Mouse (Mus musculus) neutrophil, adult 5-6 weeks (primary cell): ENCODE measurements around the gene Cib3. TPM values are rescaled to one million over a fixed set of nuclear protein-coding genes. Genes with fewer than 3 reads are reported as not detected.

ENCODE experiments used
- ATAC-seq: fragments of 151-379, 151-347 bp; 2 replicates; pipeline ENCODE4 v1.8.0; 2017; ENCODE audit warnings: mild to moderate bottlenecking, moderate TSS enrichment; ENCODE audit not compliant: insufficient number of reproducible peaks, poor library complexity, low FRiP score, severe bottlenecking; ENCODE audit errors: extremely low read depth
- total RNA-seq: library from RNA; stranded (forward); fragments of 200-1000 nt; gene quantifications from 2 replicates; pipeline ENCODE4 v1.2.3, GENCODE M21; 2017

Cib3 gene
- total RNA-seq, 1 experiment from 2014 or later, result 1.7 TPM

DNA sequence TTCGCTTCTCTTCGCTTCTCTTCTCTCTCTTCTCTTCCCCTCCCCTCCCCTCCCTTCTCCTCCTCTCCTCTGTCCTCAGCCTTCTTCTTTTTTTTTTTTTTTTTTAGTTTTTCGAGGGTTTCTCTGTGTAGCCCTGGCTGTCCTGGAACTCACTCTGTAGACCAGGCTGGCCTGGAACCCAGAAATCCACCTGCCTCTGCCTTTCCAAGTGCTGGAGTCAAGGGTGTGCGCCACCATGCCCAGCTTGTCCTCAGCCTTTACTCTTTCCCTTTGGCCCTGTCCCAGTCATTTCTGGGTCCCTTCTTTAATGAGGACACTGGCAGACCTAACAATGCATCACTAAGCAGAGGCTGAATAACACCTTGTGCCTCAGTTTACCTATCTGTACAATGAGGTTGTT lies 899 bp upstream of the Cib3 start, which contains the start of gene Gm11034:
TSS of gene Gm11034 (minus strand) at position 101 of the 400 bp plus-strand sequence.
- no peak for ATAC-seq

DNA sequence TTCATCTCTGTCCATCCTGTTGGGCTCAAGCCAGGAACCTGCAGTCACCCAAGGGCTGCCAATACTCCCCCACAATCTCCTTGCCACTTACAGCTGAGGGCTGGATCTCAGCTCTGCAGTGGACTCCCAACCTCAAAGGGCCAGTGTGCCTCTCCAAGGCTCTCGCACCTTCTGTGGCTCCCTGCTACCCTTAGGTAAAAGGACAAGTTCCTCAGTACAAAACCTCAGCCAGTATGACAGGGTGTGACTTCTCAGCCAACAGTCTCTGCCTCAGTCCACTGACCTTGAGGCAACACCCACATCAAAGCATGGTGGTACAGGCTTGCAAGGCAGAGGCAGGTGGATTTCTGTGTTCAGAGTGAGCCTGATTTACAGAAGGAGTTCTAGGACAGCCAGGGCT lies 791 bp downstream of the Cib3 start:
- ATAC-seq, result no peak

DNA sequence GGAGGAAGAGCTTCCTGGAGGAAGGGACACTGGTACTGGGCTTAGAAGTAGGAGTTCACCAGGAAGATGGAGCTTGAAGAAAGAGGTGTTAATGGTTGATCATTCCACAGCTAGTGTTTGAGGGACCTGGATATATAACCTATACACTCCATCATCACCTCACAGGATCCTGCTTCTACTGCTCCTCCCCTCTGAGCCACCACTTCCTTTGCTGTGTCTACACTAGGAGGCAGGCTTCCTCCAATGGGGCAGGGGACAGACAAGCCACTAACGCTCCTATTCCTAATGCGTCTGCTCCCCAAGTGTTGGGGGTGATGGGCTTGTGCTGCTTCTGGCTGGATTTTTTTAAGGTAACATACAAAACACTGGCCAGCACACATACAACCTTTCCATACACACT lies 1.9 kb downstream of the Cib3 start:
- ATAC-seq, result peak; percentile 25; the same call in 1 of the 2 replicates

DNA sequence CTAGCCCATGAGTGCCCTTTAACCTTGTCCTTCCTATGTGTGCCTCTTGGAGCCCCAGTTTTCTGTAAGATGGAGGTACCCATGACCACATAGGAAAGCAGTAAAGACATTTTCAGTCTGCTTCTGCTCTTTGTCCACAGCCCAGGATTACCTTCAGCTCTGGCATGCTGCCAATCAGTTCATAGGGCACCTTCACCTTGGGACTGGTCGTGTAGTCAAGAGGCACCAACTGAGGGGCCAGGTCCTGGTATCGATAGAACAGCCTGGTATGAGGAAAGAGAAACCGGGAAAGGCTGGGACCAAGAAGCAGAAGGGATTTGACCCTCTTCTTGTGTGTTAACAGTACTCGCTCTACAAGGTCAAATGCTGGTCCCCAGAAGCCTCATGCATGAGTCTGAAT lies 2.4 kb downstream of the Cib3 start:
- no peak for ATAC-seq

DNA sequence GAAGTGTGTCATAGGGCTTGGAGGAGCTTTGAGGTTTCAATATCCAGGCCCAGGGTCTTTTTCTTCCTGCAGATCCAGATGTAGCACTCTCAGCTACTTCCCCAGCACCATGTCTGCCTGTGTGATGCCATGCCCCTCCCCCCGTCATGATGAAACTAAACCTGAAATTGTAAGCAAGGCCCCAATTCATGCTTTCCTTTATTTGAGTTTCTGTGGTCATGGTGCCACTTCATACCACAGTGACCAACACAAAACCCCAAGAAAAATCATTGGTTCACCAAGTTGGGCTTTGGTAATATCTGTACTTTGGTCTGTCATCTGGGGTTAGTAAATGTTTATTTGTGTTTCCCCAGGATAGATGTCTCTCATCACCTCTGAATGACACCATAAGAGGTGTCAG lies 4.1 kb downstream of the Cib3 start:
- ATAC-seq, result no peak

DNA sequence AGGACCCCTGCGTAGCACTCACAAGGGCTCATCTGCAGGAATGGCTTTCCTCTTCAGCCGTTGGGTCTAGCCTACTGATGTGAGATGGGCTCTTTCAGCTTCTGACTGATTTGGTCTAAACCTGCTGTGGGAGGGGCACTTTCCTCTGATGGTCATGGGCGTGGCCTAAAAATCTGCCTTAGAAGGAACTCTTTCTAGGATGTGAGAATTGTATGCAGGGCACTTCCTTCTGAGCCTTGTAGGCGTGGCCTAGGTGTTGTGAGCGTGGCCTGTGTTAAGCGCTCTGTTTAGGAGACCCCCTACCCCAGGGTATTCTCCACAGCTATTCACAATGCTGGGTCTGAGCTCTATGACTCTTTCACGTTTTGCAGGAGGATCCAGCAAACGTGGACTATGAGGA lies 14.6 kb downstream of the Cib3 start:
- peak; percentile 44; the same call in 1 of the 2 replicates for ATAC-seq

DNA sequence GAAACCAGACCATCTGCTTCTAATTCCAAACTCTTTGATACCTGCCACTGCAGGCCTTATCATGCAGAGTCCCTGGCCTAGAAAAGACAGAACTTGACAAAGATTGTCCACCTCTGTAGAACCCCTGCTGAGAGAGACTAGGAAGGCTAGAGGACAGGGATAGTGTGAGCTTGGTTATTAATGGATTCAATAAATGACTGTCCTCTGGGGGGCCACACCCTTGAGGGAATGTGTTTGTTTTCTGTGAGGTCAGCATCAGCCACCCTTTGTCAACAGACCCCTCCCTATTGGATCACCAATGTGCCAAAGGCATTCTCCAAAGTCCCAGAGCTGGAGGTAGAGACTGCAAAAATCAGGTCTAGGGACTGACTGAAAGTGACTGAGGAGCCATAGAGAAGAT lies 20.6 kb downstream of the Cib3 start:
- no peak for ATAC-seq

DNA sequence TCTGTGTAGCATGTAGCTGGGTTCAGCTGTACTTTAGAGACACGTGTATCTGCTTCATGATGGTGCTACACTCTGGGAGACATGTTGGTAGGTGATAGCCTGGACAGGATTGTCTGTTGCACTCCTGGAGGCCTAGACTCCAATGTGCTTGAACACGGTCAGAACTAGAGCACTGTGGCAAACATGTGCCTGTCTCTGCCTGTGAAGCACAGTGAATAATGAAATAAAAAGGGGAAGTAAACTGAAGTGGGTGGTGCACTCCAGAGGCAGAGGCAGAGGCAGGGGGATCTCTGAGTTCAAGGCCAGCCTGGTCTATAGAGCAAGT lies 22.5 kb downstream of the Cib3 start:
- ATAC-seq, result peak; percentile 57; the same call in 1 of the 2 replicates

DNA sequence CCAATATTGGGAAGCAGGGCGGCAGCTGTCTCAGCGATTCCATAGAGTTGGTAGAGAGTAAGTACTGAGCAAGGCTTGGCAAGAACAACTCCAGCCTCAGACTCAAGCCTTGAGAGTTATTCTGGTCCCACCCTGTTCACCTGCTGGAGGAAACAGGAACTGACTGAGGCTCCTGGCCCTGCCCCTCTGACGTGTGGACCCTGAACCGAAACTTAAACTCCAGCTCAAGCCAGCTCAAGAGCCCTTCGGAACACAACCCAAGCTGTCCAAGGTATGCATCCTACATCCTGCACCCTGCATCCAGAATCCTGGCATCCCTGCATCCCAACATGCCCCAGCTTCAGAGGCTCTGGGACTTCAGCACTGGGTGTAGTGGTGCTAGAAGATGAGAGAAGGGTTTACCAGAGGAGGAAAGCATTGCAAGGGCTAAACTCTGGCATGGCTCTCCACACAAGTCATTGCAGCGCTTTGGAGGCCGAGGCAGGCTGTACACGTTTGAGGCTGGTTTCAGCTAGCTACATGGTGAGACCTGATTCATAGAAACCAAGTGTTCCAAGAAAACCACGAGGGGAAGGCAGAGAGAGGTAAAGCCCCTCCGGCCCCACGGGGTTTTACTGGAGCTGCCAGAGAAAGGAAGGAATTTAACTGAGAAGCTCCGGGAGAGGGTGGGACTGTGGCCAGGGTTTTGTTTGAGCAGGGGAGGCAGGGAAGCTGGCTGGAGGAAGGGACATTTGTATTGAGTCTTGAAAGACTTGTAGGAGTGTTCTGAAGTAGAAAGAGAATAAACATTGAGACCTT lies 23.0 kb downstream of the Cib3 start, which contains the start of gene Hsh2d:
TSS of gene Hsh2d (plus strand) at position 222 of the 798 bp plus-strand sequence.
- peak; percentile 96 for ATAC-seq

DNA sequence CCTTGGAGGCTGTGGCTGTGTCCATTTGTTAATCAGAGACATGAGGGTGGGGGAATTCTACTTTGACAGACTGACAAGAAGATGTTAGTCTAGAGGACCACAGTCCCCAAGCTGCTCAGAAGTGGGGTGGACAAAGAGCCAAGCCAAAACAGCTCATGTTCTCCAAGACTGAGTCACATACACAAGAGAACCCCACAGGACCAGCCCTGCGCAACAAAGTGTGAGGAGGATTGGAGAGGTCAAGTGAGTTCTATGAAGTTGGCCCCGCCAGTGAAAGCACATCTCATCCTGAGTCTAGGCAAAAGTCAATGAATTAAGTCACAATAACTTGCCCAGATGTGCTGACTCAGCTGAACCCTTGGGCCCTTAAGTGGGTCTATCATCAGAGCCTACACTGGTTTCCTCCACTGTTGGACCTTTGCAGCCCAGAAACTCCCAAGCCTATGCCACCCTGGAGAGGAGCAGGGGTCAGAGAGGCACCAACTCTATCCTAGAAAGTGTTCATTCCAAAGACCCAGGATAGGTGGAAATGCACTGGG lies 24.8 kb downstream of the Cib3 start:
- ATAC-seq, result no peak

DNA sequence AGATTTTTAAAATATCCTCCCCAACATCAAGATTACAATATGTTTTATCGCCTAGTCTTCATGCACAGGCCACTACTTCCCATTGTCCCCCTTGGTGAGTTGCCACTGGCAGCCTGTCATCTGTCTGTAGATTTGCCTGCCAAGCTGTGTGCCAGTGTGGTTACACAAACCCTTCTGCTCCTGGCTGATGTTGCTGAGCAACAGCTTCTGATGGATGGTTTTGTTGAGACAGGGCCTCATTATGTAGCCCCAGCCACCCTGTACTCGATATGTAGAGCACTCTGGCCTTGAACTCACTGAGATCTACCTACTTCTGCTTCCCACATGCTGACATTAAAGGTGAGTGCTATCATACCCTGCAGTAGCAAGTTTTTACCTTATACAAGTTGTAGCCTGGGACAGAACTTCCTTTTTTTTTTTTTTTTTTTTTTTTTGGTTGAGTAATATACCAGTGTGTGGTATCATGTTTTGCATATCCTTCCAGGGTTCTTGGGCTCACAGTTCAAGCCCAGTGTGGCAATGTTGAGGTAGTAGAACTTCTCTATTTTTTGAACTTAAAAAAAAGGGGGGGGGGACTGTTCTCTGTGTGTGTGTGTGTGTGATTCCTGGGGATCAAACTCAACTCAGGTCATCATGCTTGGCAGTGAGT lies 29.0 kb downstream of the Cib3 start:
- ATAC-seq, result peak; percentile 88

DNA sequence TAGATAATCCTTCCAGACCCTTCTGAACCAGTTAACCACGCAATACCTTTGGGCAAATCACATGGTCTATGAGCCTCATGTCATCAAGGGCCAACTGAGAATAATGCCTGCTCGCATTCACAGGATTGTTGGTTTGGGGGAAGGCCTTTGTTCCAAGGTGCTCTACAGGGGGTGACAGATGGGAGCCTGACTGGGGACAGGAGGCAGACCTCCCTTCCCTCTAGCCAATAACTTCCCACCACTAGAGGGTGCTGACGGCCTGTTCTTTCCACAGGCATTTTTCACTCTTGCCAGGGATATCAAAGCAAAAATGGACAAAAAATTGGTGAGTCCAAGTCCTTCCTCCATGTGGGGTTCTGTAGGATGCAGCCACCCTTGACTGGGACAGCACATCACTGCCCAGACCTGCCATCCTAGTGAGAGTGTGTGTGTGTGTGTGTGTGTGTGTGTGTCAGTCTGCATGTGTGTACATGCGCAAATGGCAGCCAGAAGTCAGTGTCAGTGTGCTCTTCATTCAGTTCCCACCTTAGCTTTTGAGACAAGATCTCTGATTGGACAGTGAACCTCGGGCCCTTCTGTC lies 35.2 kb downstream of the Cib3 start:
- peak; percentile 55 for ATAC-seq

DNA sequence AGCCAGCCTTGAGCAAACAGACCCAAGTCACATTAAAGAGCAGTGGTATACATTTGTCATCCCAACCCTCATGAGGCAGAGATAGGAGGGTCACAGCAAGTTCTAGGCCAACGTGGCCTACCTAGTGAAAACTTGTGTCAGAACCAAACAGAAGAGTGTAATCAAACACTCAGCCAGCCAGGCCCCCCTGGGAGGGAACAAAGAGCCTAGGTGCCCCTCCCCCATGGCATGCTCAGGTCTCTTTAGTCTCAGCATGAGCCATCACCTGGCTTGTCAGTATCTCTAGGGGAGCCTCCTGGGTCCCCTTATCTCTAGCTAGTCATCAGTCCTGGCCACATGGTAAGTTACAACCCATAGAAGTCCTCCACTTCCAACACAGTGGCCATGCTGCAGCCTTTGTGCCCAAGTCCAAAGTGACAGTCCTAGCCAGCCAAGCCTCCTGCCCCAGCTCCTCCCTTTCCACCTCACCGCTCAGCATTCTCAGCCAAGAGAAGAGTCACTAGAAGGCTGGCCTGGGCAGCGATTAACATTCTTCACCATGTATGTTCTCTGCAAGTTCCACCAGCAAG lies 42.9 kb downstream of the Cib3 start:
- ATAC-seq, result no peak

DNA sequence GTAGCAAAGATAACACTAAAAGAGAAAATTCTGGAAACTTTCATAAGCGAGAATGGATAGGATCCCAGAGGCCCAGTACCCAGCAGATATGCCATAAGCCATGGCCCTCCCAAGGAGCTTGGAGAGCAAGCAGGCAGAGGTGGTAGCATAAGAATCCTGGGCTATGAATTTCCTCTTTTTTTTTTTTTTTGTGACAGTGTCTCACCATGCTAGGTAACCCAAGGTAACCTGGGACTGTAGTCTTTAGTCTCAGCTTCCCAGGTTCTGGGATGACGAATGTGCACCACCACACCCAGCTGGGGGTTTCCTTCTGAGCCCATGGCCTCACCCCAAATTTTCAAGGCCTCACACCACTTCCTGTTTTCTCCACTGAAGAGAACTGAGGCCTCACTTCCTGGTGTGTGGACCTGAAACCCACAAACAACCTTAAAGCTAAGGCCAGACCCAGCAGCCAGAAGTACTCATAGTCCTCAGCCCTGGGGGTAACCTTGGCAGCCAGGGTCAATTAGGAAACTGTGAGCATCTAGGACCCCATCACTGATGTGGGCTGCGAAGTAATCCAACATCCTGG lies 43.5 kb downstream of the Cib3 start:
- ATAC-seq, result peak; percentile 95

DNA sequence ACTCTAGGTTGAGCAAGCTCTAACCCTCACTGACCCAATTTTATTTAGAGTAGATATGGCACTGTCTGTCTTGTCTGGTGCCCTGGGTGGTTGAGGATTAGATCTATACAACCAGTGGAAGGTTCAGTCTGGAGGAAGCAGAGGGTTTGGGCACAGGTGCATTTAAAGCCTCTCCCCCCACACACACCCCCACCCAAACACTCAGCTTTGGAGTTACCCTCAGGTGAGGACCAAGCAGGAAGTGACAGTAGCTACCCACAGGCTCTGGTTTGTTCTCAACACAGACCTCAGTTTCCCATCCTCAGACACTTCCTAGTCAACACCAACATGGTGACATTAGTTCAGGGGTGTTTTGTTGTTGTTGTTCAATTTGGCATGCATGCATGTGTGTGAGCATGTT lies 49.8 kb downstream of the Cib3 start:
- ATAC-seq, result no peak

DNA sequence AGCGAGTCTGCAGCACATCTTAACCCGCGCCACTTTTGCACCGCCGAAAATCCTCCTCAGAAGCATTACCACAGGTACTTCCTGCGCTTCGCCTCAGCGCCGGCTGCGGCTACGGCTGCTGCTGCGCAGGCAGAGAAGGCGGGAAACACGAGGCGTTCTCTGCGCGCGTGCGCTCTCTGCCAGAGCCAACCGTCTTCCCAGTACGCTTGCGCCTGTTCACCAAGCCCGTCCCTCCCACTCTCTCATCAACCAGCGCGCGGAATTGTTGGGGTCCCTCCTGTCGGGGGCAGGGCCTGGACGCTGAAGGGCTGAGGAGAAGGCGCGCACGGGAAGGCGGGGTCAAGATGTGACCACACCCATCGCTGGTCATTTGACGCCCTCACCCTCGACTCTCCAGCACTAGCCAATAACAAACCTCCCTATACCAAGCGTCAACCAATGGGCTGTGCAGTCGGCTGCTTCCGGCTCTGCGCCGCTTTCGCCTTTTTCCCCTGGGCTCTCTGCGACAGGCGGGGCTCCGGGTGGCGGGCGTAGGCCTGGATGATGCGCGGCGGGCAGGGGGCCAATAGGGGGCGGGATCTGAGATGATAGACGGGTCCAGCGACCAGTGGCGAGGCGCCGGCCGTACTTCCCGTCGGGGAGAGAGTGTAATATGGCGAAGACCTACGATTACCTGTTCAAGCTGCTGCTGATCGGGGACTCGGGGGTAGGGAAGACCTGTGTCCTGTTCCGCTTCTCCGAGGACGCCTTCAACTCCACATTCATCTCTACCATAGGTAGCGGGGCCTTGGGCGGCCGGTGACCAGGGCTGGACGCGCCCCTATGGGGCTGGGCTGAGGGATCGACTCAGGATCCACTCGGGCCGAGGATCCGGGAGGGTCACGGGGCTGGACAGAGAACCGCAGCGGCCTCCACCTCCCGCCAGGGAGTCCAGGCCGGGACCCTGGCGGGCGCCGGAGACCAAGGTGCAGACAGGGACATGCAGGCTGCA lies 51.6 kb downstream of the Cib3 start, which contains the start of gene Rab8a:
TSS of gene Rab8a (plus strand) at position 494 of the 991 bp plus-strand sequence.
- peak; percentile 88 for ATAC-seq

DNA sequence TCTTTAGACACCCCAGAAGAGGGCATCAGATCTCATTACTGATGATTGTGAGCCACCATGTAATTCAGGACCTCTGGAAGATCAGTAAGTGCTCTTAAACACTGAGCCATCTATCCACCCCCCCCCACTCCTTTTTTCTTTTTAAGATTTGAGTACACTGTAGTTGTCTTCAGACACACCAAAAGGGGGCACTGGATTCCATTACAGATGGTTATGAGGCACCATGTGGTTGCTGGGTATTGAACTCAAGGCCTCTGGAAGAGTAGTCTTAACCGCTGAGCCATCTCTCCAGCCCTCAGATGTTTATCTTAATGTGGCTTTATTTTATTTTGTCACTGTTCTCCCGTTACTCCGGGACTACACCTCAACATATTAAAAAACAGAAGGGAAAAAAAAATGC lies 52.6 kb downstream of the Cib3 start:
- no peak for ATAC-seq

DNA sequence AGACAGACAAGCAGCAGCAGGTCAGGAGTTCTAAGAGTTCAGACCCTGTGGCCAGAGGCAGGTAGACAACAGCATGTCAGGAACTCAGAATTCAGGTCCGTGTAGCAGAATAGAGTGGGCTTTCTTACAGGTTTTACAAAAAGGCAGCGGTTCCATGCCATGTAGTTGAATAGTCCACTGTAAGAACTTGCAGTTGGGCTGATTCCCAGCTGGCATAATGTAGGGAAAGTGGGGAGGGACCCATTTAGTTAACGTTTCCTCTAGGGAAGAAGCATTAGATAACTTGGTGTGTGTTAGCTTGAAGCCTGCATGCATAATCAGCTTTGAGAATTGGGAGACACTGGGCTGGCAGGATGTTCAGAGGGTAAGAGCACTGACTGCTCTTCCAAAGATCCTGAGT lies 53.9 kb downstream of the Cib3 start:
- ATAC-seq, result no peak
